Mouse (Mus musculus) frontal cortex, postnatal 36 days (tissue): ENCODE results near the gene Olfr1185-ps1.
"Not testable (repeated sequence)": the region's sequence is repeated elsewhere in the genome, so short reads cannot be mapped to it uniquely, and the experiment has no call there.

Source experiments
- DNase-seq, 2 experiments: peaks; one replicate each; pipeline ENCODE4 v3.0.0; 2022; ENCODE audit warnings: low spot score in 2 of 2

Gene Olfr1185-ps1

GRCm38 (mm10) chr2:88493020-88493419 is at the start of gene Olfr1185-ps1:
Olfr1185-ps1 (plus strand) TSS chr2:88493320.
- DNase-seq = no peak

DNA sequence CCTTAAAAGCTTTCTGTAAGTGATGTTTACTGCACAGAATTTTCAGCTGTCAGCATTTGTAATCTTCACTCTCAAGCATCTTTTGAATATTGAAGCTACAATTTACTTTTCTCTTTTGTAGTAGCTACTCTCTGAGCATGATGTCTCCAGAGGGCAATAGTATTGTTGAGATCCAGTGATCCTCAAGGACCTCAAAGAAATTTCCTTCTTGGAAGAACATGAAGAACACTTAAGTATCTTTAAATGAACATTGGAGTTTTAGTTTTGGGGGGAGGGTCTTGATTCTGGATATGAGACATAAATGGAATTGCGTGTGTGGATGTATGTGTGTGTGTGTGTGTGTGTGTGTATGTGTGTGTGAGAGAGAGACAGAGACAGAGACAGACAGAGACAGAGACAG is 44.1 kb upstream of the Olfr1185-ps1 start, which contains the start of gene Gm13757:
Gene Gm13757, minus strand, starts transcription at position 101 of the 400 bp plus-strand sequence.
- DNase-seq = no peak

GRCm38 (mm10) chr2:88454567-88454966 is 38.6 kb upstream of the Olfr1185-ps1 start, which contains the start of gene Olfr1183:
Olfr1183 (plus strand) TSS chr2:88454867.
- DNase-seq = not testable (repeated sequence)

GRCm38 (mm10) chr2:88483298-88483697 is 9.8 kb upstream of the Olfr1185-ps1 start, which contains the start of gene Olfr1184:
Olfr1184 (plus strand) TSS chr2:88483598.
- DNase-seq = no peak

DNA sequence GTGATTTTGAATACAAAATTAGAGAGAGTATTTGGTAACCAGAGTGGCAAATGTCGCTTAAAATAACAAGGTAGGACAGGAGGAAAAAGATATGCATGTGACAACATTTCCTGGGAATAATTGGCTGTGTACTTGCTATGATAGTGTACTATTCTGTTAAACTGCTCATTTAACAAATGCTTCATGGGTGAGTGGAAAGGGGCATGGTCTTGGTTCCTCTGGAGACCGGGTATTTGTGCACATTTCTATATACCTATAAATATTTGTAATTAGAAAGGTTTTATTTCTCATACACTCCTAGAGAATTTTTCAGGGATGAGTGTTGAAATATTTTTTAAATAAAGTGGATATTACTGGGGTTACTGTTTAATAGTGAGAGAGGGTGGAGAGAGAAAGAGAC is 25.1 kb downstream of the Olfr1185-ps1 start, which contains the start of gene Olfr1186:
Gene Olfr1186, plus strand, starts transcription at position 301 of the 400 bp plus-strand sequence.
- DNase-seq = no peak

GRCm38 (mm10) chr2:88525720-88526119 is 32.6 kb downstream of the Olfr1185-ps1 start:
- DNase-seq = no peak
